Mouse (Mus musculus): ENCODE results near the gene Tmem139.

DNA sequence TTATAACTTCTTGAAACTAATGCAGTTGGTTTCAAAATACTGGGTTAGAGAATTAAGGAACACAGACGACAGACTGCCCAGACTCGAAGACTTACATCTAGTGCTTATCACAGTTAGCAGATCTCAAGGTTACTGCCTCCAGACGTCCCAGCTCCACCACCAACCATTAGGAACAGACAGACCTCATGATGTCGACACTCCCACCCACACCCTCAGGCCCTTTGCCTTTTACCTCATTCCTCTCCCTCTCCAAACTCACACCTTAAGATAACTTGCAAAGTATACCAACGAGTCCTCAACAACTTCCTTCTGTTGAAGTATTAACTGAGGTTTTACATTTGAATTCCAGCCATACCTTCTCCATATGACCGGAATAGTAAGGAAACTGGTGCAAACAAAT is 1.3 kb upstream of the Tmem139 start:
- no peak for TF ChIP-seq POLR2A (IDR thresholded peaks at IDR 0.05; ENCODE audit: extremely low read depth, insufficient read depth, low read length)
- TF ChIP-seq CTCF (IDR thresholded peaks at IDR 0.05; ENCODE audit: extremely low read depth, insufficient read depth, low read length) = no peak
